Mouse (Mus musculus): ENCODE data around the gene Hist2h2ac. TPM values are rescaled to one million over a fixed set of nuclear protein-coding genes. Genes with fewer than 3 reads are reported as not detected.
A peak's percentile ranks its signal among the peaks of the same experiment; 100 is the strongest.

Hist2h2ac gene
- total and polyA plus RNA-seq, 3 experiments: 2.6 to 928 (median 45.7) TPM

DNA sequence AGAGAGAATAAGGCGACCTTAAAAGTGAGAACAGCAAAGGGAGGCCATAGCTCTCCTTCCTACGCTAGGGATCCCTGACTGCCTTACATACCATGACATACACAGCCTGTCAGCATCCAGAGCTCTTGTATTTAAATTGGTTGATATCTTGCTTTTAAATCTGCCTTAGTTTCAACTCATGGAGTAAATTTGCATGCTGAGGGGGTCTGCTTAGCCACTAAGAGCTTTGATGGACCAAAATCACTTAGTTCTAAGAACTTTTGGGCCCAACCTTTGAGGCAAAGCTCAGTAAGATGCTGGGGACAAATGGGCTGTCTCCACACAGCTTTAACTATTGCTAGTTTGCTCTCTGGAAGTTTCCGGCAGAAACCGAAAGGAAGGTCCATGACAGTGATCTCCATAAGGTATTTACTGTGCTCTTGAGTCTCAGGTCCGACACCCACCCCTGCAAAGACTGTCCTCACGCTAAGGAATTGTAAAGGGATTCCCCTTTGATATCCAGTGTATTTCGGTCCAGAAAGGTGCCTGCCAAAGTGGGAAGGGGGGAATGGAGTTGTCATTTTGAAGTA lies 16.7 kb upstream of the Hist2h2ac start:
- Histone ChIP-seq H3K36me3 (replicated peaks) (no peaks in the 10 kb centered on the region), H3K9me3 (replicated peaks) (no peaks in the 10 kb centered on the region), H3K4me1 (ENCODE audit: insufficient read depth, low read depth, low read length) (peaks cover 22% of the 10 kb centered on the region), H3K4me3 (ENCODE audit: low read depth, low read length) (peak overlapping the region; percentile 67), H3K27me3 (ENCODE audit: insufficient read depth, low read length) (no peaks in the 10 kb centered on the region)
- TF ChIP-seq GATA2 (IDR thresholded peaks at IDR 0.05; ENCODE audit: borderline replicate concordance, low read depth, low read length) (no peak), POLR2AphosphoS5 (IDR thresholded peaks at IDR 0.05; ENCODE audit: insufficient replicate concordance, low read depth, low read length) (peak; percentile 70; the same call in 1 of the 2 replicates), GATA1 (IDR thresholded peaks at IDR 0.05; ENCODE audit: borderline replicate concordance, low read length) (no peak), CTCF (IDR thresholded peaks at IDR 0.05; ENCODE audit: low read depth, low read length) (no peak), TAL1 (conservative IDR thresholded peaks at IDR 0.05; ENCODE audit: low read depth, low read length) (no peak)
- ATAC-seq (ENCODE audit: extremely low read depth, insufficient number of reproducible peaks, low FRiP score, poor library complexity, severe bottlenecking) (no peak), DNase-seq (ENCODE audit: low spot score) (no peak)

DNA sequence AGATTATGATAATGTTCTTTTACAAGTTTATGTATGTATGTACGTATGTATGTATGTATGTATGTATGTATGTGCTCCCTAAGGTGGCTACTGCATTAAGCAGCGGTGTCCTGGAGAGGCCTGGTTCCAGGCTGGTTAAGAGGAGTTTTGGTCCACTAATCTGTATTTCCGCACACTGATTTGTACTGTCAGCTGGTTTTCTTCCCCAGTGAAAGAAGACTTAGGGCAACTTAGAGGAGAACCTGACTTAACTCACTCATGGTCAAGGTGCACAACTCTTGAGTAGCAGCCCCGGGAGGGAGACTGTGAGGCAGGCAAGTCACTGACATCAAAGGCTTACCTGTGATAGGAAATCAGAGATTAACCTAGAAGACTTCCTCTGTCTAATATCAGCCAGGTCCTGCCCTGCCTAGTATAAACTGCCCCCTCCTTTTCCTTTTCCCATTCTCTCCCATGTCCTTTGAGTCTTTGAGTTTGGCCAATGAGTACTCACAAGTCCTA lies 16.2 kb upstream of the Hist2h2ac start:
- ATAC-seq (ENCODE audit: extremely low read depth, insufficient number of reproducible peaks, low FRiP score, poor library complexity, severe bottlenecking): no peak
- no peaks in the 10 kb centered on the region for H3K36me3 ChIP-seq (replicated peaks)
- TF ChIP-seq POLR2AphosphoS5 (IDR thresholded peaks at IDR 0.05; ENCODE audit: insufficient replicate concordance, low read depth, low read length) (peak; percentile 27; the same call in 1 of the 2 replicates), GATA1 (IDR thresholded peaks at IDR 0.05; ENCODE audit: borderline replicate concordance, low read length) (no peak)
- H3K9me3 ChIP-seq (replicated peaks): no peaks in the 10 kb centered on the region
- no peak for DNase-seq (ENCODE audit: low spot score)
- H3K4me3 ChIP-seq (ENCODE audit: low read depth, low read length): peak overlapping the region; percentile 67; the same call in 1 of the 2 replicates
- H3K27me3 ChIP-seq (ENCODE audit: insufficient read depth, low read length): no peaks in the 10 kb centered on the region
- peaks cover 20% of the 10 kb centered on the region for H3K4me1 ChIP-seq (ENCODE audit: insufficient read depth, low read depth, low read length)

DNA sequence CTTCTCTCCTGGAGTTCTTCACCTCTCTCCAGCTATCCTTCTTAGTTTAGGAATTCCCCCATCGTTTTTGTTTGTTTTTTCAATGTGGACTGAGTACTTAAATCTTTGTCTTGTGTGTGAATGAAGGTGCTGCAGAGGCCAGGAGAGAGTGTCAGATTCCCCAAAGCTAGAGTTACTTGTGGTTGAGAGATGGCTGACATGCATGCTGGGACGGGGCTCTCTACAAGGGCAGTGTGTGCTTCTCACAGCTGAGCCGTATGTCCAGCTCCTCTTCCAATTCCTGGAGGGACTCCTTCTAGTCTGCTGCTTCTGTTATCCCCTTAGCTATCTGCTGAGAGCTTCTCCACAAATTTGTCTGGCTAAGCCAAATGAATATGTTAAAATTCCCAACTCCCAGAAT lies 15.2 kb upstream of the Hist2h2ac start:
- no peak for DNase-seq (ENCODE audit: low spot score)
- no peak for ATAC-seq (ENCODE audit: extremely low read depth, insufficient number of reproducible peaks, low FRiP score, poor library complexity, severe bottlenecking)
- H3K4me1 ChIP-seq (ENCODE audit: insufficient read depth, low read depth, low read length): peaks cover 25% of the 10 kb centered on the region
- H3K27me3 ChIP-seq (ENCODE audit: insufficient read depth, low read length): no peaks in the 10 kb centered on the region
- no peak overlapping the region for H3K4me3 ChIP-seq (ENCODE audit: low read depth, low read length)
- no peaks in the 10 kb centered on the region for H3K36me3 ChIP-seq (replicated peaks)
- no peaks in the 10 kb centered on the region for H3K9me3 ChIP-seq (replicated peaks)
- TF ChIP-seq TAL1 (conservative IDR thresholded peaks at IDR 0.05; ENCODE audit: low read depth, low read length): no peak
- no peak for TF ChIP-seq GATA2 (IDR thresholded peaks at IDR 0.05; ENCODE audit: borderline replicate concordance, low read depth, low read length)
- TF ChIP-seq CTCF (IDR thresholded peaks at IDR 0.05; ENCODE audit: low read depth, low read length): no peak
- TF ChIP-seq POLR2AphosphoS5 (IDR thresholded peaks at IDR 0.05; ENCODE audit: insufficient replicate concordance, low read depth, low read length): peak; percentile 89; the same call in 1 of the 2 replicates

DNA sequence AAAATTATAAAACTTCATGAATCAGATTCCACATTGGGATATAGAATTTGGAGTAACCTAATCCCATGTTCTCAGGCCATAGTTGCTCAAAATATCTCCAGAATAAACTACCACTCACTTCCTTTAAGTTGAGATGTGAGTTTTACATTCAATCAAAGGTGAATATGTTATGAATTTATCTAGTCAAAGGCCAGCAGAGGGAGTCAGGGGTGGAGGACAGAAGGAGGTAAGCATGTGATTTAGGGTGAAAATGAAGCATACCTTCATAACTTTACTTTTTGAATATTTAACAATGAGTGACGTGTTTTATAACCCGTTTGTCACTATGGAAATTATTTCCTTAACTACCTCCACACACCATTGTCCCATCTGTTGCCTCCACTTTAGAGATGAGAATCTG lies 14.2 kb upstream of the Hist2h2ac start:
- no peaks in the 10 kb centered on the region for H3K36me3 ChIP-seq (replicated peaks)
- H3K4me1 ChIP-seq (ENCODE audit: insufficient read depth, low read depth, low read length): peaks cover 31% of the 10 kb centered on the region
- H3K9me3 ChIP-seq (replicated peaks): no peaks in the 10 kb centered on the region
- DNase-seq (ENCODE audit: low spot score) (no peak), ATAC-seq (ENCODE audit: extremely low read depth, insufficient number of reproducible peaks, low FRiP score, poor library complexity, severe bottlenecking) (no peak)
- no peaks in the 10 kb centered on the region for H3K27me3 ChIP-seq (ENCODE audit: insufficient read depth, low read length)
- TF ChIP-seq GATA1 (IDR thresholded peaks at IDR 0.05; ENCODE audit: borderline replicate concordance, low read length) (no peak), TAL1 (conservative IDR thresholded peaks at IDR 0.05; ENCODE audit: low read depth, low read length) (no peak), CTCF (IDR thresholded peaks at IDR 0.05; ENCODE audit: low read depth, low read length) (no peak), POLR2AphosphoS5 (IDR thresholded peaks at IDR 0.05; ENCODE audit: insufficient replicate concordance, low read depth, low read length) (no peak), GATA2 (IDR thresholded peaks at IDR 0.05; ENCODE audit: borderline replicate concordance, low read depth, low read length) (no peak)
- no peak overlapping the region for H3K4me3 ChIP-seq (ENCODE audit: low read depth, low read length)

DNA sequence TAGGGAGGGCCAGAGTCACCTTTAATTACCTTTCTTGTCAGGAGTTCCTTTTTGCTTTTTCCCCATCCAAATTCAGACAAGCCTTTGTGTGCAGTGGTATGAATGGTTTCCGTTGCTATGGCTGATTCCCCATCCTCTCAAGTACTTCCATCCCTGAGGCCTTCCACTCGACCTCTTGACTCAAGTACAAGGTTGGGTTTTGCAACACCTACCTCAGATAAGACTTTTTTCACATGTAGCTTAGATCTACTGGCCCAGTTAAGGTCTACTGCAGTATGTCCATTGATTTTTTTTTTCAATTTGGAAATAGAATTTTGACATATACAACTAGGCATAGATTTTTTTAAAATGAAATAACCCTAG lies 11.1 kb upstream of the Hist2h2ac start:
- no peak for TF ChIP-seq GATA2 (IDR thresholded peaks at IDR 0.05; ENCODE audit: borderline replicate concordance, low read depth, low read length)
- no peak for TF ChIP-seq GATA1 (IDR thresholded peaks at IDR 0.05; ENCODE audit: borderline replicate concordance, low read length)
- no peak for TF ChIP-seq POLR2AphosphoS5 (IDR thresholded peaks at IDR 0.05; ENCODE audit: insufficient replicate concordance, low read depth, low read length)
- TF ChIP-seq CTCF (IDR thresholded peaks at IDR 0.05; ENCODE audit: low read depth, low read length): no peak
- TF ChIP-seq TAL1 (conservative IDR thresholded peaks at IDR 0.05; ENCODE audit: low read depth, low read length): no peak

DNA sequence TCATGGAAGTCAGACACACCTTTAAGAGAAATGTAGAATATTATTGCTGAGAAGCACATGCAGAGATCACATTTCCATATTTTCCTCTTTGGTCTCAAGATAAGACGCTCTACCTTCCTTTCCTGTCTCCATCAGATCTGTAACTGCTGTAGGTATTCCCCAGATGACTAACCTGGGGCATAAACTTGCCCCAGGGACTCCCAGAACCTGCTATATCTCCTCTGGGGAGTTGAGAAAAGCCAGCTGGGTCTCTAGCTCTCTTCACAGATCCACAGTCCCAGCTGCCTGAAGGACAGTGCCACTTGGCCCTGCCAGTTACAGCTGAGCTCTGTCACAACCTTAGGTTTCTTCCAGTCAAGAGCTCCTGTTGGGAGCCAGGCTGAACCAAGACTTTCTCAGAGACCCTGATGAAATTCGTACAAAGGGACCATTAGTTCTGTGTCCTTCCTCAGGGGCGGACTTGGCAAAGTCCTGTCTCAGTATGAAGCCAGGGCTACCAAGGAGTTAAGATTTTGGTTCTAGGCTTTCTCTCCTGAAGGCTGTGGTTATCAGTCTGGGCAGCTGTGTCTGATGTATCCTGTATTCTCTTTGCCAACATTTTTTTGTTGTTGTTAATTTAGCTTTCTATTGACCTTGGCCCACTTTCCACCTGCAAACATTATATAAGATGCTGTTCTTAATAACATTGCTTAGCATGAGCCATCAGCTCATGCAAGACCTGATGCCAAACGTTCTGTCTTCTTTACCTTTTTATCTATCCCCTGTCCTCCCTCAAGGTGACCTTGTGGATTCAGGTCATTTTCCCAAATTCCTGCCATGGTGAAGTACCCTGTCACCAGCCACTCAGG lies 10.5 kb upstream of the Hist2h2ac start:
- Histone ChIP-seq H3K9me3 (replicated peaks) (no peaks in the 10 kb centered on the region), H3K36me3 (replicated peaks) (no peaks in the 10 kb centered on the region), H3K4me1 (ENCODE audit: insufficient read depth, low read depth, low read length) (peaks cover 24% of the 10 kb centered on the region), H3K27me3 (ENCODE audit: insufficient read depth, low read length) (no peaks in the 10 kb centered on the region), H3K4me3 (ENCODE audit: low read depth, low read length) (no peak overlapping the region)
- ATAC-seq (ENCODE audit: extremely low read depth, insufficient number of reproducible peaks, low FRiP score, poor library complexity, severe bottlenecking) (no peak), DNase-seq (ENCODE audit: low spot score) (no peak)
- TF ChIP-seq CTCF (IDR thresholded peaks at IDR 0.05; ENCODE audit: low read depth, low read length) (no peak), POLR2AphosphoS5 (IDR thresholded peaks at IDR 0.05; ENCODE audit: insufficient replicate concordance, low read depth, low read length) (no peak), GATA1 (IDR thresholded peaks at IDR 0.05; ENCODE audit: borderline replicate concordance, low read length) (no peak), GATA2 (IDR thresholded peaks at IDR 0.05; ENCODE audit: borderline replicate concordance, low read depth, low read length) (no peak), TAL1 (conservative IDR thresholded peaks at IDR 0.05; ENCODE audit: low read depth, low read length) (no peak)

More for the DNA sequence above, 11.1 kb upstream of the Hist2h2ac start:
- H3K9me3 ChIP-seq (replicated peaks): no peaks in the 10 kb centered on the region
- DNase-seq (ENCODE audit: low spot score): no peak
- no peaks in the 10 kb centered on the region for H3K36me3 ChIP-seq (replicated peaks)
- no peak for ATAC-seq (ENCODE audit: extremely low read depth, insufficient number of reproducible peaks, low FRiP score, poor library complexity, severe bottlenecking)
- no peak overlapping the region for H3K4me3 ChIP-seq (ENCODE audit: low read depth, low read length)
- peaks cover 23% of the 10 kb centered on the region for H3K4me1 ChIP-seq (ENCODE audit: insufficient read depth, low read depth, low read length)
- H3K27me3 ChIP-seq (ENCODE audit: insufficient read depth, low read length): no peaks in the 10 kb centered on the region
